Mouse (Mus musculus): ENCODE measurements around the gene Ctsw. TPM values are rescaled to one million over a fixed set of nuclear protein-coding genes. Genes with fewer than 3 reads are reported as not detected.

Gene Ctsw
- total and polyA plus RNA-seq, 2 experiments, result 0.37 to 1.5 TPM

DNA sequence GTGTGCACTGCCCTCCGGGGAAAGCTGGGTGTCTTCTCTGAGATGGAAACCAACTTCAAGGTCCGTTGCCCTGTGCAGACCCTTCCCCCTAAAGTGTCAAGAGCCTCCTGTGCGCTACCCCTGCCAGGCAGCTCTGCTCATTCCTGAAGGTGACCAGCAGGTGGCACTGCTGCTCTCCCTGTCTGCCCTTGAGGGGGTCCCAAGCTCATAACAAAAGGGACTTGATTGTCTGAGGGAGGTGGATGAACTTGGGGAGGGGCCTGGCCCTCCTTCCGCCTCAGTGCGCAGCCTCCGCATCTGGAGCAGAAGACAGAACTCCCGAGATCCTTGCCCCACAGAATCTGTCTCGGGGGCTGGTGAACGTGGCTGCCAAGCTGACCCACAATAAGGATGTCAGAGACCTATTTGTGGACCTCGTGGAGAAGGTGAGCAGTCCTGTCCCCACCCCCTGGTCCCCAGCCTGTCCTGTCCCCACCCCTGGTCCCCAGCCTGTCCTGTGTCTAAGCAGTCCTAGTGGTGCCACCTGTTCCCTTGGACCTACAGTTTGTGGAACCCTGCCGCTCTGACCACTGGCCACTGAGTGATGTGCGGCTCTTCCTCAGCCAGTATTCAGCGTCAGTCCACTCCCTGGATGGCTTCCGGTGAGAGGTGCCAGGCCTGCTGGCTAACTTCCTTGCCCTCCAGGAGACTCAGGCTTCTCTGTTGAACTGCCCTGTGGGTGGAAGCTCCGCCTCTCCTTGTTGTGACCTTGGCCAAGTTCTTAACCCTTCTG is 4.3 kb downstream of the Ctsw start:
- no peak overlapping the region for H3K4me3 ChIP-seq (ENCODE audit: insufficient read depth, low read depth, low read length)
- 71% methylated on average over 15 of the region's 15 CpGs for WGBS
- DNase-seq (ENCODE audit: extremely low read depth, low read depth, low spot score), result no peak
- H3K79me2 ChIP-seq (ENCODE audit: control insufficient read depth, insufficient read depth, low read length), result peaks cover 5% of the 10 kb centered on the region; the same call in 1 of the 2 replicates
- H3K27ac ChIP-seq (replicated peaks; ENCODE audit: insufficient read depth, low read depth, low read length), result no peak overlapping the region
- H3K36me3 ChIP-seq (ENCODE audit: control insufficient read depth, insufficient read depth, low read length), result no peaks in the 10 kb centered on the region
- H3K9ac ChIP-seq (ENCODE audit: low read depth, low read length), result no peak overlapping the region
- H3K27me3 ChIP-seq (ENCODE audit: control insufficient read depth, insufficient read depth, low read length), result no peaks in the 10 kb centered on the region
- peaks cover 2% of the 10 kb centered on the region; the same call in 1 of the 2 replicates for H3K4me1 ChIP-seq (ENCODE audit: control insufficient read depth, insufficient read depth, low read length)
- peak; percentile 89 for TF ChIP-seq CTCF (IDR thresholded peaks at IDR 0.05; ENCODE audit: low read depth, low read length)
- no peak for TF ChIP-seq POLR2A (IDR thresholded peaks at IDR 0.05; ENCODE audit: extremely low read depth, insufficient read depth, low read length)

DNA sequence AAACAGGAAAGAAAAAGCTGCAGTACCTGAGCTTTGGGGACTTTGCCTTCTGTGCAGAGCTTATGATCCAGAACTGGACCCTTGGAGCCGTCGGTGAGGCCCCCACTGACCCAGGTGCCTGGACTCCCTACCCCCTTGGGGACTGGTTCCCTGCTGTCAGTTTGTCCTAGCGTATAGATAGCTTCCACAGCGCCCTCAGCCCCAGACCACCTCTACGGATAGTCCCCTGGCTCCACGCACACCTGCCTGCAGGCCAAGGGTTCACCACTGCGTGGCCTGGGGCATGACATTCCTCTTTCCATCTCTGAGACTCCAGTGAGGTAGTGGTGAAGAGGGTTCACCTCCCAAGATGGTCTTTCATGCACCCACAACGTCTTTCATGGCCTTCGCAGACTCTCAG is 5.1 kb downstream of the Ctsw start:
- Histone ChIP-seq H3K9ac (ENCODE audit: low read depth, low read length) (no peak overlapping the region), H3K4me3 (ENCODE audit: insufficient read depth, low read depth, low read length) (no peak overlapping the region), H3K79me2 (ENCODE audit: control insufficient read depth, insufficient read depth, low read length) (peaks cover 5% of the 10 kb centered on the region; the same call in 1 of the 2 replicates), H3K4me1 (ENCODE audit: control insufficient read depth, insufficient read depth, low read length) (peaks cover 2% of the 10 kb centered on the region; the same call in 1 of the 2 replicates), H3K36me3 (ENCODE audit: control insufficient read depth, insufficient read depth, low read length) (no peaks in the 10 kb centered on the region), H3K27me3 (ENCODE audit: control insufficient read depth, insufficient read depth, low read length) (no peaks in the 10 kb centered on the region), H3K27ac (replicated peaks; ENCODE audit: insufficient read depth, low read depth, low read length) (no peak overlapping the region)
- TF ChIP-seq CTCF (IDR thresholded peaks at IDR 0.05; ENCODE audit: low read depth, low read length) (no peak), POLR2A (IDR thresholded peaks at IDR 0.05; ENCODE audit: extremely low read depth, insufficient read depth, low read length) (no peak)
- 94% methylated on average over 9 of the region's 9 CpGs for WGBS
- DNase-seq (ENCODE audit: extremely low read depth, low read depth, low spot score), result no peak

- no peaks in the 10 kb centered on the region for H3K27me3 ChIP-seq (ENCODE audit: control insufficient read depth, insufficient read depth, low read length)
- TF ChIP-seq CTCF (IDR thresholded peaks at IDR 0.05; ENCODE audit: low read depth, low read length) (no peak), POLR2A (IDR thresholded peaks at IDR 0.05; ENCODE audit: extremely low read depth, insufficient read depth, low read length) (no peak)
- no peaks in the 10 kb centered on the region for H3K36me3 ChIP-seq (ENCODE audit: control insufficient read depth, insufficient read depth, low read length)
- no peak overlapping the region for H3K4me3 ChIP-seq (ENCODE audit: insufficient read depth, low read depth, low read length)
- H3K4me1 ChIP-seq (ENCODE audit: control insufficient read depth, insufficient read depth, low read length), result peaks cover 8% of the 10 kb centered on the region; the same call in 1 of the 2 replicates
- WGBS, result 83% methylated on average over 6 of the region's 6 CpGs
- no peak for DNase-seq (ENCODE audit: extremely low read depth, low read depth, low spot score)
- peaks cover 11% of the 10 kb centered on the region; the same call in 1 of the 2 replicates for H3K79me2 ChIP-seq (ENCODE audit: control insufficient read depth, insufficient read depth, low read length)
- no peak overlapping the region for H3K9ac ChIP-seq (ENCODE audit: low read depth, low read length)
- H3K27ac ChIP-seq (replicated peaks; ENCODE audit: insufficient read depth, low read depth, low read length), result no peak overlapping the region
Measured at GRCm38 (mm10) chr19:5461411-5461810, 6.9 kb downstream of the Ctsw start.

DNA sequence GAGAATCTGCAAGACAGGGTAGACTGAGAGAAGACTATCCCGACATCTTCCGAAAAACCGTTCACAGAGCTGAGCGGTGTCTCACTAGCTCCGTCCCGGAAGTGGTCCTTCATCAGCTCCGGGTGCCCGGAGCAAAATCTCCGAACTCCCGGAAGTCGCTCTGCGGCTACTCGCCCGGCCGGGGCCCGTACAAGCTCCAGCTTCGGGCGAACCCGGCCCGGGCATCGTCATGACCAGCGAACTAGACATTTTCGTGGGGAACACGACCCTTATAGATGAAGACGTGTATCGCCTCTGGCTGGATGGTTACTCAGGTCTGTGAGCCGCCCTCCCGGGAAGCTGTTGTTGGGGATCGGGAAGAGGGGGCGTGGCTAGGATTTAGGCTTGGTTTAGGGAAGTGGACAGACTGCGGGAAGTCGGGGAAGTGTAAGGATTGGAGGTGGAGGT is 7.8 kb downstream of the Ctsw start, which contains the start of gene Fibp:
Gene Fibp (plus strand): TSS at position 151 of the 447 bp plus-strand sequence.
- TF ChIP-seq POLR2A (IDR thresholded peaks at IDR 0.05; ENCODE audit: extremely low read depth, insufficient read depth, low read length) (peak; percentile 49; the same call in 1 of the 2 replicates), CTCF (IDR thresholded peaks at IDR 0.05; ENCODE audit: low read depth, low read length) (no peak)
- peaks cover 8% of the 10 kb centered on the region; the same call in 1 of the 2 replicates for H3K4me1 ChIP-seq (ENCODE audit: control insufficient read depth, insufficient read depth, low read length)
- under 1% methylated on average over 32 of the region's 32 CpGs for WGBS
- peak within 1 kb of the TSS; percentile 63 for H3K27ac ChIP-seq (replicated peaks; ENCODE audit: insufficient read depth, low read depth, low read length)
- H3K4me3 ChIP-seq (ENCODE audit: insufficient read depth, low read depth, low read length), result peak within 1 kb of the TSS; percentile 85
- H3K79me2 ChIP-seq (ENCODE audit: control insufficient read depth, insufficient read depth, low read length), result peaks cover 12% of the 10 kb centered on the region; the same call in 1 of the 2 replicates
- H3K36me3 ChIP-seq (ENCODE audit: control insufficient read depth, insufficient read depth, low read length), result no peaks in the 10 kb centered on the region
- no peaks in the 10 kb centered on the region for H3K27me3 ChIP-seq (ENCODE audit: control insufficient read depth, insufficient read depth, low read length)
- peak; percentile 73 for DNase-seq (ENCODE audit: extremely low read depth, low read depth, low spot score)
- peak within 1 kb of the TSS; percentile 82 for H3K9ac ChIP-seq (ENCODE audit: low read depth, low read length)

- 21% methylated on average over 3 of the region's 3 CpGs for WGBS
- H3K9ac ChIP-seq (ENCODE audit: low read depth, low read length), result no peak overlapping the region; the same call in 1 of the 2 replicates
- H3K27me3 ChIP-seq (ENCODE audit: control insufficient read depth, insufficient read depth, low read length), result no peaks in the 10 kb centered on the region
- peaks cover 8% of the 10 kb centered on the region for H3K4me1 ChIP-seq (ENCODE audit: control insufficient read depth, insufficient read depth, low read length)
- DNase-seq (ENCODE audit: extremely low read depth, low read depth, low spot score), result no peak
- peaks cover 15% of the 10 kb centered on the region; the same call in 1 of the 2 replicates for H3K79me2 ChIP-seq (ENCODE audit: control insufficient read depth, insufficient read depth, low read length)
- no peak overlapping the region for H3K27ac ChIP-seq (replicated peaks; ENCODE audit: insufficient read depth, low read depth, low read length)
- no peak overlapping the region for H3K4me3 ChIP-seq (ENCODE audit: insufficient read depth, low read depth, low read length)
- no peaks in the 10 kb centered on the region for H3K36me3 ChIP-seq (ENCODE audit: control insufficient read depth, insufficient read depth, low read length)
- TF ChIP-seq CTCF (IDR thresholded peaks at IDR 0.05; ENCODE audit: low read depth, low read length), result no peak
- no peak for TF ChIP-seq POLR2A (IDR thresholded peaks at IDR 0.05; ENCODE audit: extremely low read depth, insufficient read depth, low read length)
Measured at GRCm38 (mm10) chr19:5459896-5460295, 8.4 kb downstream of the Ctsw start.
